Mouse (Mus musculus): ENCODE data around the gene Msh6.
"Not testable (repeated sequence)": the region's sequence is repeated elsewhere in the genome, so short reads cannot be mapped to it uniquely, and the experiment has no call there.

Msh6 gene

DNA sequence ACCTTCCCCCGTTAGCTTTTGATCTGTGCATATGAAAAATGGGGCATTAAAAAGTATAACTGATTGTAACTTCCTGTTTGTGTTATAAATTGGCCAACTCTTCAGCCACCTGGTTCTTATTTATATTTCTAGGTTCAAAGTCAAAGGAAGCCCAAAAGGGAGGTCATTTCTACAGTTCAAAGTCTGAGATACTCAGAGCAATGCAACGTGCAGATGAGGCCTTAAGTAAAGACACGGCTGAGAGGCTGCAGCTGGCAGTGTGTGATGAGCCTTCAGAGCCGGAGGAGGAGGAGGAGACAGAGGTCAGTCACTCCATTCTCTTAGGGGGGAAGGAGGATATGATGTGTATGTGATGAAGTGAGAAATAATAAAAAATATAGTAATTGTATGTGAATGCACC is 8.5 kb downstream of the Msh6 start:
- DNase-seq = no peak

DNA sequence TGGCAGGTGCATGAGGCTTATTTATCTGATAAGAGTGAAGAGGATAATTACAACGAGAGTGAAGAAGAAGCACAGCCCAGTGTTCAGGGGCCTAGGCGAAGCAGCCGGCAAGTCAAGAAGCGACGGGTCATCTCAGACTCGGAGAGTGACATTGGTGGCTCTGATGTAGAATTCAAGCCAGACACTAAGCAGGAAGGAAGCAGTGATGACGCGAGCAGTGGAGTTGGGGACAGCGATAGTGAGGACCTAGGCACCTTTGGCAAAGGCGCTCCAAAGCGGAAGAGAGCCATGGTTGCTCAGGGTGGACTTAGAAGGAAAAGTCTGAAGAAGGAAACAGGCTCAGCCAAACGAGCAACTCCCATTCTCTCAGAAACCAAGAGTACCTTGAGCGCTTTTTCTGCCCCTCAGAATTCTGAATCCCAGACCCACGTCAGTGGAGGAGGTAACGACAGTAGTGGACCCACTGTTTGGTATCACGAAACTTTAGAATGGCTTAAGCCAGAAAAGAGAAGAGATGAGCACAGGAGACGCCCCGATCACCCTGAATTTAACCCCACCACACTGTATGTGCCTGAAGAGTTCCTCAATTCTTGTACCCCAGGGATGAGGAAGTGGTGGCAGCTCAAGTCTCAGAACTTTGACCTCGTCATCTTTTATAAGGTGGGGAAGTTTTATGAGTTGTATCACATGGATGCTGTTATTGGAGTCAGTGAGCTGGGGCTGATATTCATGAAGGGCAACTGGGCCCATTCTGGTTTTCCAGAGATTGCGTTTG is 9.8 kb downstream of the Msh6 start:
- no peak for DNase-seq

DNA sequence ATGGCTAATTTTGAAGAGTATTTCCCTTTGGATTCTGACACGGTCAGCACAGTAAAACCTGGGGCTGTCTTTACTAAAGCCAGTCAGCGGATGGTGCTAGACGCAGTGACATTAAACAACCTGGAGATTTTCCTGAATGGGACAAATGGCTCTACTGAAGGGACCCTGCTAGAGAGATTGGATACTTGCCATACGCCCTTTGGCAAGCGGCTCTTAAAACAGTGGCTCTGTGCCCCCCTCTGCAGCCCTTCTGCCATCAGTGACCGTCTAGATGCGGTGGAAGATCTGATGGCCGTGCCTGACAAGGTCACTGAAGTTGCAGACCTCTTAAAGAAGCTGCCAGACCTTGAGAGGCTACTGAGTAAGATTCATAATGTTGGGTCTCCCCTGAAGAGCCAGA is 11.1 kb downstream of the Msh6 start:
- DNase-seq = no peak

- DNase-seq = no peak
Observed at GRCm38 (mm10) chr17:87987507-87987906, 12.6 kb downstream of the Msh6 start.

DNA sequence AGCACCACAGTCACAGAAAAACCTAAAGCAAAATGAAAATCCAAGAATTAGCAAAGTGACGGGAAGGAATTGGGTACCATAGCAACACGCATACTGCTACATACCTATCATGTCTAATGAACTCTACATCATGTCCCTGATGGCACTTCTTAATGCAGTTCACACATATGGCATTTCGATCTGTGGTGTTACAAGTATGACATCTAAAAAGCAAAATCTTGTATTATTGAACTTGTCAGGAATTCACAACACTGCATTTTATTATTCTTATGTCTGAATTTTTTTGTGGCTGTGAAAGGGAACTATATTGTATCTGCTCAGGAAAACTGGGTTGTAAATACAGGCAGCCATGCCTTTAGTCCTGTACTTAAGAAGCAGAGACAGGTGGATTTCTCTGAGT is 17.3 kb downstream of the Msh6 start:
- no peak for DNase-seq

DNA sequence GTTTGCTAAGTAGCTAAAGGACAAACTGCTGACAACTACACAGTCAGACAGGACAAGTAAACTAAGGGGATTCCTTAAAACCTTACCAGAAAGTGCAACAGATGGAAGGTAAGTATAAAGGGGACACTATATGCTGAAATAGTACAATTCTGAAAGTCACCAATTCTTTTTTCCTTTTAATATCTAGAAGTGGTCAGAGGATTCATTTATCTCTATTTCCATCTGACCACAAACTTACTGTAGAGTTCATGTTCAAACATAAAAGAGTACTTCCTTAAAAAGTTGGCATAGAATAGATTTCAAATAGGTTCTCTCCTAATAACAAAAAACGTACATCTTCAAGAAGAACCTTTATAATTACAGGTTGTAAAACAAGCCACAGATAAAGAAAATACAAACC is 18.5 kb downstream of the Msh6 start:
- no peak for DNase-seq

DNA sequence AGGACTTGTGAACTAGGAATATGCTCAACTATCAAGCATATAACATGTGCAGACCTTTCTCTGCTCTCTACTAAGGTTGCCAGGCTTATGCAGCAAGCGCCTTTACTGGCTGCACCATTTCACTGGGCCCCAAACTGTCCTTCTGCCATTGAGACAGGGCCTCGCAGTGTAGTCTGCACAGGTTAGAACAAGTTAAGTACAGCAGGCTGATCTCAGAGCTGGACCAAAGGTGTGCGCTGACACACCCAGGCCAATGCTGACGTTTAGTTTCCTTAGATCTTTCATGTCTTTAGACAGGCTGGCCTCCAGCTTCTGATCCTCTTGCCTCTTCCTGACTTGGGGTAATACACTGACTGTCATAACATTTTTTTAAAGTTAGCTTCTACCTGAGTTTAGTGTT is 22.9 kb downstream of the Msh6 start:
- DNase-seq = no peak

GRCm38 (mm10) chr17:88004892-88005291 is 30.0 kb downstream of the Msh6 start:
- DNase-seq = no peak

GRCm38 (mm10) chr17:88006956-88007355 is 32.1 kb downstream of the Msh6 start:
- no peak for DNase-seq

- DNase-seq = no peak
Observed at GRCm38 (mm10) chr17:88014456-88014855, 39.6 kb downstream of the Msh6 start.

GRCm38 (mm10) chr17:88016027-88016426 is 41.2 kb downstream of the Msh6 start:
- not testable (repeated sequence) for DNase-seq

GRCm38 (mm10) chr17:88023924-88024323 is 49.1 kb downstream of the Msh6 start:
- DNase-seq = no peak

DNA sequence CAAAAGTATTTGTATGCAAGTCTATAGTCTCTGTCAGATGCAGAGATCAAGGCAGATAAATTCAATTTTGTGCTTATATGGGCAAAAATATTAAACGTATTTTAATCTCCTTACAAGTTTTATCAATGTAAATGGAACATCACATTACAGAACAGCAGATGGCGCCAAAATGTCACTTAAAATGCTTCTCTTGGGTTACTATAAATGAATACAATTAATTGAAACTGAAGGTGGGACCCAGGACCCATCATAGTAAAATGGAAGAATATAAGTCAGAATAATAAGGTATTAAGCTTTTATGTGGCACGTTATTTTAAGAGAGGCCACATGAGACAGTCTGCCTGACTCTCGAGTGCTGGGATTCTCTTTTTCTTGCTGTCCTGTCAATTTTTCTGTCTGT is 50.4 kb downstream of the Msh6 start:
- peak; percentile 33 for DNase-seq

DNA sequence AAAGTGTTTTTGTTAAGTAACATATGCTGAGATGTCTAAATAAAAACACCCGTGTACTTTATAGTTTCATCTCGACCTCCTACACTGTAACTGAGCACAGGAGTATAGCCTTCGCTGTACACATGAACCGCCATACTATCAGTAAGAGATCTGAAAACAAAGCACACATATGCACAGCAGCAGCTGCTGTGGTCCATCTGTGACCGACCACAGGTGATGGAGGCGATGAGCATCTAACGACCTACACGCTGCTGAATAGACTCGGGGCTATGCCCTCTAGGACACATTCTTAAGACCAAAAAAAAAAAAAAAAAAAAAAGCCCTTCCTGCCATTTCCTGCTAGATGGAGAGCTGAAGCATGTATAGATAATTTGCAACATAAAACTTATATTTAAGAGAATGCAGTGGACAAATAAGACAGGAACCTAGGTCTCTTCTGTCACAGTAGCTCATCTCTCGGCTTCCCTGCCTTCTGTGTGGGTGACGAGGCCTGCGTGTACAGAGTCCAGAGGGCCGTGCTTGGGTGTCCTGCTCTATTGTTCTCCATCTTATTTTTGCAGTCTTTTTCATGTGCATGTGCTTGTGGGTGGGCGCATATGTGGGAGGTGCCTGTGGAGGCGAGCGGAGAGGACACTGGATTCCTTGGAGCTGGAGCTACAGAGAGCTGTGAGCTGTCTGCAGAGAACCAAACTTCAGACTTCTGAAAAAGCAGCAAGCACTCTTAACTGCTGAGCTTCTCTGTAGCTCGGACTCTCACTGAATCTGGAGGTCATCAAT is 54.5 kb downstream of the Msh6 start:
- no peak for DNase-seq

GRCm38 (mm10) chr17:88031755-88032154 is 56.9 kb downstream of the Msh6 start:
- no peak for DNase-seq

DNA sequence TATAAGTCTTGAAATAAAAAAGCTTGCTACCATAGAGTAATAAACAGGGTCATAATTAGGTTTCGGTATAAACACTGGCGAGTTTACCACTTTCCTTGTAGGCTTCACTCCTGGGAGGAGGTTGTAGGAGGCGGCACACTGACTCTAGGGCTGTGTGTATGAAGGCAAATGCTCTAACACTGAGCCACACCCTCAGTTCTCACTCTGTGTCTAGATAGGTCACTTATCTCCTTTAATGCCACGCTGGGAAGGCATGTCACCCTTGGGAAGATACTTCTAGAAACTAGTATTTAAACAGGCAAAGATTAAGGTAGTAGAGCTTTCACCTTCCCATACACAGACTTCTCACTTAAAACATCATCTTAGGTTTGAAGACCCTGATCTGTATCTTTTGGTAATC is 59.6 kb downstream of the Msh6 start:
- no peak for DNase-seq

All from right cerebral cortex, postnatal 14 days (tissue).